Mouse (Mus musculus) lung, postnatal 4 days (tissue): Measurements from ENCODE around the gene Pgs1.

ENCODE experiments used
- DNase-seq, 2 experiments: peaks; one replicate each; pipeline ENCODE4 v3.0.0; 2021

Pgs1 gene

GRCm38 (mm10) chr11:117986126-117987031 is at the start of gene Pgs1:
TSS of gene Pgs1 (plus strand) at chr11:117986292.
- DNase-seq: peak; percentile 94 to 95

GRCm38 (mm10) chr11:117939004-117939730 is 46.9 kb upstream of the Pgs1 start:
- DNase-seq: no peak

GRCm38 (mm10) chr11:117939741-117940285 is 46.3 kb upstream of the Pgs1 start:
- peak; percentile 88 to 92 for DNase-seq

GRCm38 (mm10) chr11:117940881-117941280 is 45.2 kb upstream of the Pgs1 start:
- no peak for DNase-seq

GRCm38 (mm10) chr11:117941325-117941834 is 44.7 kb upstream of the Pgs1 start:
- DNase-seq: no peak

- DNase-seq: peak in 1 of 2 experiments; percentile 67
These were observed 44.2 kb upstream of the Pgs1 start for GRCm38 (mm10) chr11:117941848-117942247.

GRCm38 (mm10) chr11:117946195-117946979 is 39.7 kb upstream of the Pgs1 start:
- peak; percentile 59 to 67 for DNase-seq

GRCm38 (mm10) chr11:117946996-117947419 is 39.1 kb upstream of the Pgs1 start:
- DNase-seq: peak in 1 of 2 experiments; percentile 42

- peak; percentile 89 to 94 for DNase-seq
These were observed 36.5 kb upstream of the Pgs1 start for GRCm38 (mm10) chr11:117949392-117950091.

GRCm38 (mm10) chr11:117951391-117951790 is 34.7 kb upstream of the Pgs1 start:
- DNase-seq: no peak

GRCm38 (mm10) chr11:117952174-117952933 is 33.7 kb upstream of the Pgs1 start:
- peak; percentile 52 to 71 for DNase-seq

- peak; percentile 55 to 69 for DNase-seq
These were observed 32.0 kb upstream of the Pgs1 start for GRCm38 (mm10) chr11:117954094-117954493.

- no peak for DNase-seq
These were observed 31.3 kb upstream of the Pgs1 start for GRCm38 (mm10) chr11:117954819-117955218.

- DNase-seq: peak; percentile 65 to 87
These were observed 30.5 kb upstream of the Pgs1 start for GRCm38 (mm10) chr11:117955621-117956020.

GRCm38 (mm10) chr11:117958197-117958596 is 27.9 kb upstream of the Pgs1 start:
- peak in 1 of 2 experiments; percentile 59 for DNase-seq

- no peak for DNase-seq
These were observed 26.9 kb upstream of the Pgs1 start for GRCm38 (mm10) chr11:117959166-117959565.

- peak in 1 of 2 experiments; percentile 50 for DNase-seq
These were observed 26.2 kb upstream of the Pgs1 start for GRCm38 (mm10) chr11:117959741-117960381.

GRCm38 (mm10) chr11:117960601-117961000 is 25.5 kb upstream of the Pgs1 start:
- no peak for DNase-seq

- peak; percentile 87 to 96 for DNase-seq
These were observed 23.6 kb upstream of the Pgs1 start for GRCm38 (mm10) chr11:117962228-117963067.
